Mouse (Mus musculus) spleen, adult 18-20 months (tissue): Measurements from ENCODE around the gene Clba1.

Source experiments
- DNase-seq, 2 experiments: peaks; one replicate each; pipeline ENCODE4 v3.0.0; 2022; ENCODE audit warnings: mixed read lengths in 2 of 2

The Clba1 gene

DNA sequence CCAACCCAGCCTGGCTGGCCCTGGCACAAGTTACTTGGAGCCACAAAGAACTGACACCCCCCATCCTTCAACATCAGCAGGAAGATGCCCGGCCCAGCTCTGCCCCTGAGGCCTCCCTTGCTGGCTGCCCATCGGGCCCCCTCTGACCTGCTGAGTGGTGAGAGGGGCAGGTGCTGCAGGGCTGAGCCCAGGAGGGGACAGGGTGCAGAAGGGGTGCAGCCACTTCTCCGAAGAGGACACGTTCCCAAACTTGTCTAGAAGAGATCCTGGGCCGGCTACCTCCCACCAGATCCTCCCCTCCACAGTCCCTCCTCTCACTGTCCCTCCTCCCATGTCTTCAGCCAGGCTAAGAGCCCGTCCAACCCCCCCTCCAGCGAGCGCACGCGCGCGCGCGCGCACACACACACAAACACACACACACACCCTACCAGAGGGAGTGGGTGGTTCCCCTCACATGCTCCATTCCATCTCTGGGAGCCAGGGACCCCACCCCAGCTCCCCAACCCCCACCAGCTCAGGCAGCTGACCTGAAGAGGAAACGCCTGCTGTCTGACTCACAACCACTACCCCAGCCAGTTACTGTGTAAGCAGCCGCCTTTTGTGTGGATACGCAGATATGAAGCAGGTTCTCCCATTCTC is 13.2 kb upstream of the Clba1 start:
- DNase-seq, result no peak

DNA sequence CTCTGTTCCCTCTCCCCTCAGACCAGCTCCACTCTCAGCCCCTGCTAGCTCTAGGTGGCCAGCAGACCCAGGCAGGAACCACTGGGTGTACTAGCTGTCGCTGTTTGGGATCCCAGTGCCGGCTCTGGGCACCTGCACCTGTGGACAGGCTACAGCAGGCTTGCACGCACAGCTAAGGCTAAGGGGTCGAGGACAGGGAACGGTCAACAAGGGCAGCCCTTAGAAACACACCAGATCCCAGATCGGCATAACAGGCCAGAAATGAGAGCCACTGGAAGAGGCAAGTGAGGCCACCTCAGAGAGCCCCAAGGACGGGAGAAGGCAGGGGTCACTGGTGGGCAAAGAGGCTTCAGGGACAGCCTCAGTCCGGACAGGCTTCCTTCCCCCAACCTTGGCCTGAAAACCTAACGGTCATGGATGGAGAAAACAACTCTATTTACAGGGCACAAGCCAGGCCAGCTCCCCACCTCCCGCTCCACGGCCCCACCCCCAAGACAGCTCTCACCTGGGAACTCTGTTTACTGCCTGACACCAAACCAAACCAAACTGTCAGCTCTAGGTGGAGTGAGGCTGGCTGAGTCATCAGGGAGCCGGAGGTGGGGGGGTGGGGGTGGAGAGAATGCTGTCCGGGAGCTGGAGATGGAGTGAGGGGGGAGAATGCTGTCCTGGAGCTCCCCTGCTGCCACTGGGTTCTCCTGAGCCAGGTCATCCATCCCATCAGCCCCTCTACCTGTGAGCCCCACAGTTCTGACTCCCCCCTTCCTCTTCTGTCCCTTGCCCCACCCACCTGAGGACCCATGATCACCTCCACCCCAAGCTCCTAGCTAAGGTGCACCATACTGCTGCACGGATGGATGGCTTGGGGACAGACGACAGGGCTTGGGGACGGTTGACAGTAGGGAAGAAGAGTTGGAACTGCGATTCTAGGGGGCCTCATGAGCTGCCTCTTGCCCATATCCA is 11.9 kb upstream of the Clba1 start:
- no peak for DNase-seq

DNA sequence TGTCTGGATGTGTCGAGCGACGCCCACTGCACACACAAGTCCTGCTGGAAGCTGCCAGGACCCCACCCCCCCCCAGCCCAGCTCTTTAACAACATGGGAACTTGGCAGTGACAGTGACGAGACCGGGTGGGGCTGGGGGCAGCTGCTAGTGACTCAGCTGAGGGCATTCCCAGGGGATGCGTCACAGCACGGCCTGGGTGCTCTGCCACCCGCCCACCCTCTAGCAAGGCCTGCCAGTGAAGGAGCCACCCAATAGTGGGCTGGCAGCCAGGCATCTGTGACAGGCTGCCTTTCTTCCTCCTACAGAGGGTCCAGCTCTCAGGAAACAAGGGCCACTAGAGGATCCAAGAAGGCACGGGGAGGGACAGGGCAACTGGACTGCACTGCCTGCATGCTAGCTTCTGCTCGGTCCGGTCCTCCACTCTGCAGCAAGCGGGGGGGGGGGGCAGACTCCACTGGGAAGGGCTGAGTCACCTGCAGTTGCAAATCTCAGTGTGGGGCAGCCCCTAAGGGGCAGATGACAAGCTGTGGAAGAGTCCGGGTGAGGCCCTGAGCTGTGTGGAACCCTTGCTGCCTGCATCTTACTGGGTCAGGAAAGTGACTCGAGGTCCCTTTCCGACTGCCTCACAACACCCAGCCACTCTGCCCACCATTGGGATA is 10.9 kb upstream of the Clba1 start:
- DNase-seq, result no peak

- DNase-seq, result no peak
Observed at GRCm38 (mm10) chr12:112798332-112798681, 10.4 kb upstream of the Clba1 start.

DNA sequence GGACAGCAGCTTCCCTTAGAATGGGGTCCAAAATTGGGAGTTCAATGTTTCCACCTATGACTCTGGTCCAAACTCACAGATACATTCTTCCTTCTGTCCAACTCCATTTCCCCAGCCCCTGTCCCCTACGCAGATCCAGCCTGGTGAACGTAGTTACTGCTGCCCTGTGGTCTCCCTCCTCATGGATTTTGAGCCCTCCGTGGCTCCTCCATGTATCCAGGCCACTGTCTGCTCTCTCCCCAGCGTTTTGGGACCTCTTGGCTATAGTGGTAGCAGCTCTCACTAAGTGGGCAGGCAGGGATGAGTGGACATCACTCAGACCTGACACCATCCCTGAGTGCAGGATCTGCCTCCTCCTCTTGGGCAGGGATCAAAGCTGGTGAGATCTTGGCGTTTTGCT is 10.0 kb upstream of the Clba1 start:
- DNase-seq, result no peak

DNA sequence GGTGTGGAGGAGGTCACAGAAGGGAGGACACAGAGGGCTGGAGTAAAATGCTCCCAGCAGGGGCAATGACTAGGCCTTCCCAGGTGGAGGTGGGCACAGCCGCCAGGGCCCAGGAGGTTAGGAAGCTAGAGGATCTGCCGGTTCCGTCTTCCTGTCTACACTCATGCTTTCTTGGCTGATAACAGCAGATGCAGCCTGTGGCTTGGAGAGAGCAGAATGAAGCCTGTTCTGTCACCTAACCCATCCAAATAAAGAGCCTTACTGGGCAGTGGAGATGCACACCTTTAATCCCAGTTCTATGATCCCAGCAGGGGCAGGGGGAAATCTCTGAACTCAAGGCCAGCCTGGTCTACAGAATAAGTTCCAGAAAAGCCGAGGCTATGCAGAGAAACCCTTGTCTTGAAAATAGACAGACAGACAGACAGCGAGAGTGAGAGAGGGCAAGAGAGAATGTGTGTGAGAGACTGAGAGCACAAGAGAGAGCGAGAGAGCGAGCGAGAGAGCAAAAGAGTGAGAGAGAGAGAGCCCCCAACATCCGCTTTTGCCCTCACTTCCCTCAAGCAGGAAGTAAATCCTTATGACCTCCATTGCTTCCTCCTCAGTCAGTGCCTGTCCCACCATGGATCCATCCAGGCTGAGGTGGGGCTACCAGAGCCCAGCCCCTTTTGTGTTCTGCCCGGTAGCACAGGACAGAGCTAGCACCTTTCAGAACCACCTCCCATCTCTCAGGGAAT is 9.3 kb upstream of the Clba1 start:
- no peak for DNase-seq

DNA sequence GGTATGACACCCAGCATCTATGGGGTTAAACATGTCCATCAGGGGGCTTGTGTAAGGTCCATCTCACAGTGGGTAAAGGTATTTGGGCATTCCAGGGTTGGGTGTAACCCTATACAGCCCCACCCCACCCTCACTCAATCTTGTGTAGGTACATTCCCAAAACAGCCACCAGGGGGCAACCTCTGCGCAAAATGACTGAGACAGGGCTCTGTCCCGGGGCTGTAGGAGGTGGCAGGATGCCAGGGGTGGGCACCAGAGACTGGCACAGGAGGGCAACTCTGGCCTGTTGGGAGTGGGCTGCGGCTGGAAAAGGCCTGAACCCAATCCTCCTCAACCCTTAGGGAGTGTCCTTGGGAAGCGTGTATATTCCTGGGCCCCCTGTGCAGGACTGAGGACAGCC is 8.3 kb upstream of the Clba1 start:
- peak; percentile 45 to 76 for DNase-seq

- DNase-seq, result no peak
Observed at GRCm38 (mm10) chr12:112801864-112802846, 6.6 kb upstream of the Clba1 start, which contains the start of gene Ahnak2. TSS of gene Ahnak2 (minus strand) at chr12:112802657.

DNA sequence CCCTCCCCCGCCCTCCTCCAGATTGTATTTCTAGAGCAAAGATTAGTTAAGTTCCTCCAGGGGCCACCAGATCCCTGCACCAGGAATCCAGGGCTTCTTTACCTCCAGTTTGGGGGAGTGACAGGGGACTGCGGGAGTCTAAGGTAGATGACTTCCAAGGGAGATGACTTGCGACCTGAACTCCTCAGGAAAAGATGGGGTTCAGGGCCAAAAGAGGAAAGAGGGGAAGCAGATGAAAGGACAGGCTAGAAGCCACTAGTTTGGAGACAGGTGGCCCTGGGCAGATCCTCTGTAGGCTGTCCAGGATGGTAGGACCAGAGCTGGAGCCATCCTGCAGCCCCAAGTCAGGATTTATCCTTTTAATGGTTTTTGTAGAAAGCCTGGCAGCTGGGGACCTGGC is 5.8 kb upstream of the Clba1 start:
- no peak for DNase-seq

DNA sequence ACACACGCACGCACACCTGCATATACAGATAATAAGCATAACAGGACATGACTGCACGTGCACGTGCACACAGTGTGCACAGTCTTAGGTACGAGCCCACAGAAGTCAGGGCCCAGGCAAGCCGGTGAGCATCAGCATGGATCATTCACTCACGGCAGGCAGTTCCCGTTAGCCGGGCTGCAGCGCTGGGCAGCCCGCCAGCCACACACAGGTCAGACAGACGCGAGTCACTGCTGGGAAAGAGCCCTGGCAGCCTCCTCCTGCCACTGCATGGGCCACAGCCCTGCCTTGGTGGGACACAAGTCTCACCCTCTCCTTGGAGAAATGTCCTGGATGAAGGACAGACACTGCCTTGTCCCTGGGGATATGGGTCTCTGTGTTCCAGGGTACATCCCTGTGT is 4.7 kb upstream of the Clba1 start:
- no peak for DNase-seq

DNA sequence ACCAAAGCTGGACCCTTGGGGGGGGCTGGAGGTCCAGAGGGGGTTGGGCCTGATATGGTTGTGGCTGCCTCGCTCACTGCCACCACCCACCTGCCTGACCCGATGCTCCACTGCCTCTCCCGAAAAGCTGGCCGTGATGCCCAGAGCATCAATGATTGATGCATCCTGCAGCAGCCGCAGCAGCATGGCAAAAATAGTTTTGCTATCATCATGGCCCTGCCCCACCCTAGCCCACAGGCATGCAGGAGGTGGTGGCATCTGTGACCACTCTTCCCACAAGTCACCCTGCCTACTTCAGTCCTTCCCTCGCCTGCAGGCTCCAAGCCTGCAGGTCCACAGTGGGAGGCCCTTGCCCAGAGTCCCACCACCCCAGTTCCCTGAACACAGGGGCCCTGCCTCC is 2.7 kb upstream of the Clba1 start:
- no peak for DNase-seq

- no peak for DNase-seq
Observed at GRCm38 (mm10) chr12:112807796-112808195, 941 bp upstream of the Clba1 start.

DNA sequence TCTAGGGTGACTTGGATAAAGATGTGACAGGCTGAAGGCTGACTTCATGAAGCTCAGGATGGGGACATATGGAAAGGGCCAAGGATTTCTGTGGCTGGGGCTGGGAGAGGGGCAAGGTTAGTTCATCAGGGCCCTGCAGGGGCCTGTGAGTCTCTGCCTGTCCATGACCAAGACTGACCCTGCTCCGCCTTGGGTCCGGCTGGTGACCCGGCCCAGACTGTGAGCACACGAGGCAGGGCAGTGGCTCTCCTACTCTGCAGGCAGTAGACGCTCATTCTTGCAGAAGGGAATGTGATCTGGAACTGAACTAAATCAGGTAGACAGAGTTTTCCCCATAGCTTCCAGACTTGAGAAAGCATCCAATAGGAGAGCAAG is 538 bp upstream of the Clba1 start:
- DNase-seq, result no peak

GRCm38 (mm10) chr12:112809641-112810040 is 904 bp downstream of the Clba1 start:
- no peak for DNase-seq

- DNase-seq, result no peak
Observed at GRCm38 (mm10) chr12:112810092-112810885, 1.6 kb downstream of the Clba1 start.

DNA sequence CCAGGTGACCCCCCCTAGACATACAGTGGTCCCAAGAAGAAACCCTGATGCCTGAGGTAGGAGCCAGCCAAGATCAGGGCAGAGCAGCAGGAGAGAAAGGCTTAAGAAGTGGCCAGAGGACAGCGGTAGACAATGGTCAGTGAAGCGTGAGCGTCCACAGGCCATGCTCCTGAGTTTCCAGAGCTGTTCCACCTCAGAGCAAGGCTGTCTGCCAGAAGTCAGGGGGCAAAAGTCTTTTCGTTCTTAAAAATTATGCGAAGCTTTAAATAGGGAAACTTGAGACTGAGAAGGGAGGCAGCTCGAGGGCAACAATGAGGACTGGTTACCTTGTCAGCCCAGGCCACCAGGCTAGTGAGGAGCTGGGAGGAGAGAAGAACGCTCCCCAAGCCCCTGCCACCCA is 4.6 kb downstream of the Clba1 start:
- no peak for DNase-seq

- peak in 1 of 2 experiments; percentile 1 for DNase-seq
Observed at GRCm38 (mm10) chr12:112814682-112815470, 6.1 kb downstream of the Clba1 start.

GRCm38 (mm10) chr12:112816294-112816693 is 7.6 kb downstream of the Clba1 start:
- DNase-seq, result peak; percentile 42 to 62

DNA sequence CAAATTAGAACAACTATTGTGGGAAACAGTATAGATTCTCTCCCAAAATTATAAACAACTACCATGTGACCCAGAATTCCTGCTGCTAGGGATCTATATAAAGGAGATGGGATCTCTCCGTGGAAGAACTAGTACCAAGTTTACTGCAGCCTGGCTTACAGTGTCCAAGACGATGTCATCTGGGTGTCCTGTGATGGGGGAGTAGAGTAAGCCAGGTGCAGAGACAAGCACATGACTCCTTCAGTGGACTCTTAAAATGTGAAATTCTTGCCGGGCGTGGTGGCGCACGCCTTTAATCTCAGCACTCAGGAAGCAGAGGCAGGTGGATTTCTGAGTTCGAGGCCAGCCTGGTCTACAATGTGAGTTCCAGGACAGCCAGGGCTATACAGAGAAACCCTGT is 8.1 kb downstream of the Clba1 start:
- DNase-seq, result peak in 1 of 2 experiments; percentile 1

DNA sequence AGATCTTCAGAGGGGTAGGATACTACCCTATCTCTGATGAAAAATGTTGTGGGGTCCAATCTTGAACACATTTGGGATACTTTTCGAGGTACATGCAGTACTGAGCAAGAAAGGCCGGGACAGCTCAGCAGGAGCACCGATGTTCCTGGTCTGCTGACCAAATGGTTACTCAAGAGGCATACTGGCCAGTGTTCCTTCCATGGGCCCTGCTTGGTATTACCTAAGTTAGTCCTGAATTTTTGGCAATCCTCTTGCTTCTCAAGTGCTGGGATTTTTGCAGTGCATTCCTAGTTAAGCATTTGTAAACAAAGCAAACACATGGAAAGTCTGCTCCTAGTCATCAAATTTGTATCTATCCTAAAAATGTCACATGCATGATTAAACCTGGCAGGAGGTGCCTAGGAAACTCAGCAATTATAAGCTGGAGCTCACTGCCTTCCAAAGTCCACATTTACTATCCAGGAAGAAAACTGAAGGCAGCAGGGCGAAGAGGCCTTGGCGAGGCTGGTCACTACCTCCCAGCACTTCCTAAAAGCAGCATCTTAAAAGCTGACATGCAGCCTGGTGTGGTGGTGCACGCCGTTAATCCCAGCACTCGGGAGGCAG is 10.4 kb downstream of the Clba1 start:
- no peak for DNase-seq
